Mouse (Mus musculus): ENCODE data around the gene Grk6.
A peak's percentile ranks its signal among the peaks of the same experiment; 100 is the strongest.

Grk6 gene

GRCm38 (mm10) chr13:55465830-55466440, 21.1 kb downstream of the Grk6 start:
- DNase-seq, result no peak

GRCm38 (mm10) chr13:55468851-55469560, 24.1 kb downstream of the Grk6 start:
- no peak for DNase-seq

- DNase-seq, result peak; percentile 82
Measured at GRCm38 (mm10) chr13:55470372-55470771, 25.5 kb downstream of the Grk6 start.

GRCm38 (mm10) chr13:55471156-55471818, 26.4 kb downstream of the Grk6 start:
- peak; percentile 78 for DNase-seq

- DNase-seq, result no peak
Measured at GRCm38 (mm10) chr13:55471819-55472131, 26.9 kb downstream of the Grk6 start.

- DNase-seq, result peak; percentile 65
Measured at GRCm38 (mm10) chr13:55472132-55473022, 27.5 kb downstream of the Grk6 start.

- DNase-seq, result no peak
Measured at GRCm38 (mm10) chr13:55473076-55473831, 28.4 kb downstream of the Grk6 start.

- no peak for DNase-seq
Measured at GRCm38 (mm10) chr13:55473961-55474360, 29.1 kb downstream of the Grk6 start.

GRCm38 (mm10) chr13:55474621-55475069, 29.8 kb downstream of the Grk6 start:
- DNase-seq, result no peak

GRCm38 (mm10) chr13:55475750-55476149, 30.9 kb downstream of the Grk6 start:
- no peak for DNase-seq

GRCm38 (mm10) chr13:55476256-55476655, 31.4 kb downstream of the Grk6 start:
- no peak for DNase-seq

- DNase-seq, result no peak
Measured at GRCm38 (mm10) chr13:55477492-55477891, 32.6 kb downstream of the Grk6 start.

- no peak for DNase-seq
Measured at GRCm38 (mm10) chr13:55478036-55478435, 33.2 kb downstream of the Grk6 start.

- DNase-seq, result no peak
Measured at GRCm38 (mm10) chr13:55479008-55479407, 34.1 kb downstream of the Grk6 start.

GRCm38 (mm10) chr13:55479929-55480328, 35.1 kb downstream of the Grk6 start:
- no peak for DNase-seq

GRCm38 (mm10) chr13:55482542-55482941, 37.7 kb downstream of the Grk6 start:
- no peak for DNase-seq

- DNase-seq, result no peak
Measured at GRCm38 (mm10) chr13:55483071-55483470, 38.2 kb downstream of the Grk6 start.

- no peak for DNase-seq
Measured at GRCm38 (mm10) chr13:55483593-55483992, 38.7 kb downstream of the Grk6 start.

- no peak for DNase-seq
Measured at GRCm38 (mm10) chr13:55484520-55485088, 39.7 kb downstream of the Grk6 start.

- no peak for DNase-seq
Measured at GRCm38 (mm10) chr13:55486029-55486794, 41.3 kb downstream of the Grk6 start.

GRCm38 (mm10) chr13:55486916-55487577, 42.2 kb downstream of the Grk6 start:
- DNase-seq, result no peak

Measured in cerebellum, adult 11 months (tissue).